Mouse (Mus musculus): Measurements from ENCODE around the gene Prkcb.

Prkcb gene

DNA sequence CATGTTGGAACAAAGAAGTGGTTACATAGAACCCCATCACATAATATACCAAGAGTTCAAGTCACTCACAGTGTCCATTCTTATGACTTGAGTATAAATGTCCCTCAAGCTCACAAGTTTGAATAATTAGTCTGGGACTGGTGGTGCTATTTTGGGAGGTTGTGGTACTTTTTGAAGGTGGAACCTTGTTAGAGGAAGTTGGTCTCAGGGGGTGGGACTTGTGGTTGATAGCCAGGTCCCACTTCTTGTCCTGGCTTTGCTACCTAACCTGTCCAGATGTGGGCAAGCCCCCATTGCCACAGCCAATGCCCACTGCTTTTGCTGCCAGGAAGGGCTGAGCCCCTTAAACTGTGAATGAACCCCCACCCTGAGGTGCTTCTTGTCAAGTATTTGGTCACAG lies 28.9 kb downstream of the Prkcb start:
- no peak for DNase-seq (ENCODE audit: inconsistent age in 2 of 2, low spot score in 1 of 2)

DNA sequence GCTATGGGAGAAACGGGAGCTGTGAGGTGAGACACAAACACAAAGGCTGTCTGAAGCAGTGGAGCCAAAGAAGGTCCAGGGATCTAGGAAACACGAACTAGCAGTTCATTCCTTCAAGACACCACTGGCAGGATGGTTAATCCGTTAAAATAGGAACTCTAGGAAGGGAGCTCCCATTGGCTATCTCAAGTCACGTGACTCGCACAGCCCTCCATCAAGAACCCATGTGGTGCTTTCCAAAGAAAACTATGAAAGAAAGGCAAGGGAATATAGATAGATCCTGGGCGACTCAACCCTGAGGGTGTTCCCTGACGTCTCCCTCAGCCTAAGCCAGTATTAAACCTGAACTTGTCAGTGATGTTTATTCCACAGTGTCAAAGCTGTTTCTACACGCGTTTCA lies 31.0 kb downstream of the Prkcb start:
- no peak for DNase-seq (ENCODE audit: inconsistent age in 2 of 2, low spot score in 1 of 2)

DNA sequence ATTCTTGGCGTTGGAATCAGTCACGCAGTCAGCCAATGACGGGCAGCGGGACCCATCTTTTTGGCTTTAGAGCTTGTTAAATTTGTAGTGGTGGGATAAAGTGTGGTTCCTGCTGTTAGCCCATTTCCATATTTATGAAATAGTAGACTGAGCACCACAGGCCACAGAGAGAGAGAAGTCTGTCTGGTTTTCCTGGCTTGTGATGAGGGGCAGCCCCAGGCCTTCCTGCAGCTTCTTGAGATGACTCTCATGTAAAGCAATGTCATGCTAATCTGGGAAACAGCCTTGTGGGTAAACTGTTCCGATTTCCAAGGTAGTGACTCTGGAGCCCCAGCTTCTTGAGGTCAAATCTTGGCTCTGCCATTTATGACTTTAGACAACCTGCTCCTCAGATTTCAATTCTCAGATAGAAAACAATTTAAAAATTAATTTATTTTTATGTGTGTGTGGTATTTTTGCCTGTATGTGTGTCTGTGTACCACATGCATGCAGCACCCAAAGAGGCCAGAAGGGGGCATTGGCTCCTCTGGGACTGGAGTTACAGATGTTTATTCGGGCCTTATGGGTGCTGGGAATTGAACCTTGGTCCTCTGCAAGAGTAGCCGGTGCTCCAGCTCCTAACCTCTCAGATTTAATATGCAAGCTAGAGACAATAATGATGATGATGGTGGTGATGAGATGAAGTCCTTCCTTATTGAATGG lies 32.4 kb downstream of the Prkcb start:
- DNase-seq (ENCODE audit: inconsistent age in 2 of 2, low spot score in 1 of 2) = no peak

DNA sequence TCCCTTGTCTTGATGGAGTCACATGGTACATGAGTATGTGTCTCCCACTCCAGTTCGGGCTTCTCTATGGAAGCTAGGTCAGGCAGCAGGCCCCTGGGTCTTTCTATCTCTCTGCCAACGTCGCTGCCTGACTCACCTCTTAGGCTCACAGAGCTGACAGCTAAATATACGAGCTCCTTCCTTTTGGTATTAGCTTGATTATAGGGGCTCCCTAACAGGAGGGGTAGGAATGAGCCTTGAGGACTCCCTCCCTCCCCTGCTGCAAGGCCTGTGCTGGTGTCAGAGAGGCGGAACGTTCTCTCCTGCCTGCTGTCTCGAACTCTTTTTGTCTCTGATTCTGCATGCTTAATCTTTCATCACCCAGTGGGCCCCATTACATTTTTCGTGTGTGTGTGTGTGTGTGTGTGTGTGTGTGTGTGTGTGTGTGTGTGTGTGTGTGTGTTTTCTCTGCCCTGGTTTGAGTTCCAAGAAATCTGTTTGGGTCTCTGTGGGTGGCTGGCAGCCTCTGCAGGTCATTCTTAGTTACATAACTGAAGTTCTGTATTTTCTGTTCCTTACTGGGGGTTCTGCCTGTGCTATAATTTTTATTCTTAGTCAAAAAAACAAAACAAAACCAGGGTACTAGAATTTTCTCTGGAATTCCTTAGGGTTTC lies 33.6 kb downstream of the Prkcb start:
- DNase-seq (ENCODE audit: inconsistent age in 2 of 2, low spot score in 1 of 2) = no peak

DNA sequence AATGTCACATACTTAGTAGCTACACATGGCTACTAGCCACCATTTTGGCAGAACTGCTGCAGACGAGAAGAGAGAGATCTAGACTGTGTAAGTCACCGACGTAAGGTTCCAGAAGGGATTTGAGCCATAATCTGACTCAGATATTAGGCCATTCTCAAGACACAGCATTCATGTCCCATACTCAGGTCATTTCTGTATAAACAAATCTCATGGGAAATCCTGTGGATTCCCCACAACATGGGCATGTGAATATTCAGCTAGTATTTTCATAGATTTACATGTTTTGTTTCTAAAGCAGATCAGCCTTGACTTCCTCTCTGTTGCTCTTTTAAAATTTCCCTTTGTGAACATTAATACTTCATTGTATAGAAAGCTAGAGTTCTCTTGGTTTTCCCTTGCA lies 39.4 kb downstream of the Prkcb start:
- no peak for DNase-seq (ENCODE audit: inconsistent age in 2 of 2, low spot score in 1 of 2)

DNA sequence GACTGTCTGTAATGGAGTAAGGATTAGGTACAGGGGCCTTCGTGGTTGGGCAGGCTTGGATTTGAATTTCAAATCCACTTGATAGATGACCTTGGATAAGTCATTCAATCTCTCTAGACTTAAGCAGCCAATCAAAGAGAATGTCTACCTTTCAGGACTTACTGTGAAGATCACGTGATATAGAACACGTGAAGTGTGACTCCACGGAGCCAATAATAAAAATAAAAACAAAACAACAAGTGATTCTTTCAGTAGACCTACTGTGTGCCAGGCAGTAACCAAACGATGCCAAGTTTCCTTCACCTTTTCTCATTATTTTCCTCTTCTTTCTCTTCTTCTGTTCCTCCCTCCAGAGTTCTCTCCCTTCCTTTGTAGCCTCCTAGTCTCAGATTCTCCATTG lies 39.9 kb downstream of the Prkcb start:
- no peak for DNase-seq (ENCODE audit: inconsistent age in 2 of 2, low spot score in 1 of 2)

DNA sequence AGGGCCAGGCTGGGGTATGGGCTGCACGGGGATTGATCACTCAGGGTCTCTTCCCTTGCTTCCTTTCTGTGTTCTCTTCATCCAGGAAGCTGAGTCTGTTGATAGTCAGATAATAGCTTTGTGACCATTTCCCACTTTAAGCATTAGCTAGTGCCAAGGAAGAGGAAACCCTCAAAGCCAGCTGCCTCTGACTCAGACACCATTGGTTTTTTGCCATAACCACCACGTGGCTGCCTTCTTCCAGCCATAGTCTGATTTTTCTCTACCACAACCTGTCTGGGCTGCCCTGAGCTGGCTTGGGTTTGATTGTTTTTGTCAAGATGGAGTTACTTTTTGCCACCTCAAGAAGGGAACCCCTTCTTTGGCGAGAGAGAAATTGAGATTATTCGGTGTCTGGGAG lies 41.0 kb downstream of the Prkcb start:
- DNase-seq (ENCODE audit: inconsistent age in 2 of 2, low spot score in 1 of 2) = peak; percentile 10 to 30

DNA sequence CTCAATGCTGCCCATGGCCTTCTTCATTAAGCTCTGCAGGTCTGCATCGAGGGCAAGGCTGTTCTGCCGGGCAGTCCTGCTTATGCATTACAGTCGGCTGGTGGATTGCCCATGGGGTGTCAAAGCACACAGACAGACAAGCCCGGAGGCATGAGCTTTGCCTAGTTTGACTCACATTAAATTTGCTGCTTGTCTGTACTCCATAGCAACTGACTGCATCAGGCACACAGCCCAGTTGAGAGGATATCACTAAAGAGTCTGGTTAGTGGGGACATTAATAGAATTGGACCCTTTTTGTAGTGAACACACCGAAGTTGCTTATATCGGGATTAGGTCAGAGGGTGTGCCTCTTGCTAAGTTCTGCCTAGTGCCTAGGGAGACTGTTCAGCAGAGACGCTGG lies 45.1 kb downstream of the Prkcb start:
- DNase-seq (ENCODE audit: inconsistent age in 2 of 2, low spot score in 1 of 2) = no peak

DNA sequence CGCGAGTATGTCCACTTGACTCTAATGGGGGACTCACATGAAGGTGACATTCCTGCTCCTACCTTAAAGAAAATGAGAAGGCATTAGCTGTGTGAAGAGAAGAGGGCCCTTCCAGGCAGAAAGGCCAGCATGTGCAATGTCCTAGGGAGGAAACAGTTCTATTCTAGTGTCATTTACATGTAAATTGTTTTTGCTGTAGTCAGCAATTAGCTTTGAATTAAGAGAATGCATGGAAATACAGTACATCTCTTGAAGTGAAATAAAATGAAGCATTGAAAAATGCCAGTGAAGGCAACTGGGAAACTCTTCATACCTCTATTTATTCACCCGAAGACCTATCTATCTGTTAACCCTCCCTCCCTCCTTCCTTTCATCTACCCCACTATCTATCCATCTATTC lies 48.8 kb downstream of the Prkcb start:
- DNase-seq (ENCODE audit: inconsistent age in 2 of 2, low spot score in 1 of 2) = no peak

DNA sequence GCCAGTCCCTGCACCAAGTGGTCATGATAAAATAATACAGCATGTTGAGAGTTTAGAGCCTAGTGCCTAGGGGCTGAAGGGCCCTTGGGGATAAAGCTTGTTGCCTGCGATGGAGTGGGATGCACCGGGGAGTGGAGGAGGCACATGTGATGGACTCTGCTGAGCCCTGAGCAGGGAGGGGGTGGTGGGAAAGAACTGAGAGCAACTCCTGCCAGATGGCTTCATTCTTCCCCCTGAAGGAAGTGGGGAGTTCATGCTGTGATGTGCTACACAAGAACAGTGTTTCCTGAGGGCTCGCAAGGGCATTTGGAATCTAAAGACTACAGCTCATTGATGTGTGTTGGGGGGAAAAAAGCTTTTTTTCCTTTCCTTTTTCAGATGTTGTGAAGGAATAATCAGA lies 49.5 kb downstream of the Prkcb start:
- no peak for DNase-seq (ENCODE audit: inconsistent age in 2 of 2, low spot score in 1 of 2)

DNA sequence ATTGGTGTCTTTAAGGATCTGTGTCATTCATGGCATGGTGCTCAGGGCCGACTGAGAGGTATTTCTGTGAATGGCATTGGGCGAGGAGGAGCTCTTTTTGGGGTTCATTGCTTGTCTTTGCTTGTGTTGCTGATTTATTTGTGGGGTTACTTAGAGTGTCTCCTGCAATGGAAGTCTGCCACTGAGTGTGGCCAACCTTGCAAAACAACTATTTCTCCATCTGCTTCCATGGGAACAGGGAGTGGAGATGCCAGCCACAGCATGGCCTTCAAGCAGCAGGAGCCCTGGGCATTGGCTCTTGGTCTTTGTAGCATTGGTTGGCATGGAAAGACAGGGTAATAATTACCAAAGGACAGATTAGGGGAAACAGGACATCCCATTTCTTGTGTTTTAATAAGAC lies 50.9 kb downstream of the Prkcb start:
- DNase-seq (ENCODE audit: inconsistent age in 2 of 2, low spot score in 1 of 2) = no peak

DNA sequence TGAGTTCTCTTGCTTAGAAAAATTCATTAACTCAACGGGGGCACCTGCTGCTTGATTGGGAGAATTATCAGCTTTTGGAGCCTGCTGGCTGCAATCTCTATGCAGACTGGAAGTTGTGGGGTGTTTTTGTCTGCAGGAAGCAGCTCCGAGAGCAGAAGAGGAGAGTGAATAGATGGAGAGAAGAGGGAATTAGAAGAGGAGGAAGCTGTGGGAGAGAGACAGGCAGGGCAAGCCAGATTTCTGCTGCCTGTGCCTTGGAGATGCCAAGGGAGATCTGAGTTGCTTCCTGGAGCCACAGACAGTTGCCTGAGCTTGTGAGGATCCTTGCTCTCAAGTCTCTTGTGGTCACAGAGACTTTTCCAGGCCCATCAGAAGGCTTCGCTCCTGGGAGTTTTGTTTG lies 53.3 kb downstream of the Prkcb start:
- DNase-seq (ENCODE audit: inconsistent age in 2 of 2, low spot score in 1 of 2) = no peak

DNA sequence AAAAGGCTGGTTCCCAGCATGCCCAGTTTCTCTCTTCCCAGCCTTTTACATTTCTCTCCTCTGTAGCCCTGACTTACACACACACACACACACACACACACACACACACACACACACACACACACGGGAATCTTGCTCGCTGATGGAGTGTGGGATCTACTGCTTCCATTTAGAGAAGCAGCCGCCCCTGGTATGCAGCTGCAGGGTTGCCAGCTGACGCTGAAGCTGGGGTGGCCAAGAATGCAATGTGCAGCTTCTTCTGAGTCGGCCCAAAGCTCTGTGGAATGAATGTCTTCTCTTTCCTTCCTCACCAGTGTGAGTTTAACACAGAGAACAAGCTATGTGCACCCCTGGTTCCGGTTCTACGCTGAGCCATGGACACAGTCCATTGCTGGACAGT lies 56.1 kb downstream of the Prkcb start:
- no peak for DNase-seq (ENCODE audit: inconsistent age in 2 of 2, low spot score in 1 of 2)

DNA sequence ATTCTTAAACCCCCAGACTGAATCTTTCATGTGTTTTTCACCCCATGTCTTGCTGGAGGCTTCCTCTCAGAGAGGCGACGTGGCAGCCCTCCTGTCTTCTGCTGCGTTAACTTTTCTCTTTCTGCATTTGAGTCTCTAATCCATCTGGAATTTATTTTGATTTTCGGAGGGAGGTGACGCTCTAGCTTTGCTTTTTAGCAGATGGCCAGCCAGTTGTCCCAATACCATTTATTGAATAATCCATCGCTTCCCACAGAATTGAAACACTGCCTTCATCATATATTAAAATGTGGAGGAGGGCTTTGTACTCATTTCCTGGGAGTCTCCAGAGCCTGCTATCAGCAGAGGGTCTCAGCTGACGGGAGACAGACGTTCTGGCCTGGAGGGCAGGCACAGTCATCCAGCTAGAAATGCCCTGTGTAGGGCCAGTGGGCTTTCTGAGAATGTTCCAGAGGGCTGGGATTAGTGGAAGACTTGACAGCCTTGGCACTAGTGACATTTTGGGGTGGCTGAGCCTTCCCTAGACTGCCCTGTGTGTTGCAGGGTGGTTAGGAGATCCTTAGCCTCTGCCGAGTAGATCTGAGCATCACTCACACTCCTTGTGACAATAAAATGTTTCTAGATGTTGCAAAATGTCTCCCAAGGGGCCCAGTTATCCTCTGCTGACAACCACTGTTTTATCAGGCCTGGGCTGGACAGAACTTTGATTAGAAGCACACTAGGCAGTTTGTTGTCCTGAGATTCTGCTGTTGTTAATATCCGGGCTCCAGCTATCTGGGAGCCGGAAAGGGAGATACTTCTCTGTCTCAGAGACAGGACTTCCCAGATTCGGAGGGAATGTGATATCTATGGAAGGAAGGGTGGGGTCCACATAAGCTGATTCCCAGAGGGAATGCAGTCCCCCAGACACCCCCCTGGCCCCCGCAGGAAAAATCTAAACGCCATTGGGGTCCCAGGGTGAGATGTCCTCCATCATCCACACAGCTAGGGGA lies 58.0 kb downstream of the Prkcb start:
- DNase-seq (ENCODE audit: inconsistent age in 2 of 2, low spot score in 1 of 2) = no peak

DNA sequence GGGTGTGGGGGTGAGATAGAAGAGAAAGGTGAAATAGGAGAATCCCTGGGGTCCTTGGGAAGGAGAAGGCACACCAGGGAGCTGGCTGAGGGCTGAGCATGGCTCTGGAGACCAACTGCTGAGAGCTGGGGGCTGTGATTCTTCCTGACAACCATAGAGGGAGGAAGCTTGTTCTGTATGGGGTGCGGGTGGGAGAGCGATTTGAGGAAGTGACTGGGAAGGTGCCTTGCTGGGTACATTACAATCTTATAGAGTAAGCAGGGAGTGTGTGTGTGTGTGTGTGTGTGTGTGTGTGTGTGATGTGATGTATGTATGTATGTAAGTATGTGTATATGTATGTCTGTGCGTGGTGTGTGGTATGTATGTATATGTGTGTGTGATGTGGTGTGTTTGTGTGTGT lies 58.9 kb downstream of the Prkcb start:
- no peak for DNase-seq (ENCODE audit: inconsistent age in 2 of 2, low spot score in 1 of 2)

DNA sequence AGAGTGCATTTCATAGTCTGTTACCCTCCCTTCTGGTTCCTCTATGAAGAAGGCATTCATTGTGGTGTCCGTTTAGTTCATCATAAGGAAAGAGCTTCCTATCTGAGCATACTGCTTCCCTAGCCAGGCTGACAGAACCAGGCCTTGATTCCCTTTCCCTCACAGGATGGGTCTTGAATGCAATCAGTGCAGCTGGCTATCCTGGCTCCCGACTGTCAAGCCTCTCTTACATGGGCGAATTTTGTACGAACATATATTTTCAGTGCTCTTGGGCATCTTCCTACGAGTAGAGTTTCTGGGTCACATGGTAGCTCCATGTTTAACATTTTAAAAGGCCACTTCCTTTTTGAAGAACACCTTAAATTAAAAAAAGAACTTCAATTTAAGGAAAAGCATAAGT lies 61.4 kb downstream of the Prkcb start:
- DNase-seq (ENCODE audit: inconsistent age in 2 of 2, low spot score in 1 of 2) = no peak

DNA sequence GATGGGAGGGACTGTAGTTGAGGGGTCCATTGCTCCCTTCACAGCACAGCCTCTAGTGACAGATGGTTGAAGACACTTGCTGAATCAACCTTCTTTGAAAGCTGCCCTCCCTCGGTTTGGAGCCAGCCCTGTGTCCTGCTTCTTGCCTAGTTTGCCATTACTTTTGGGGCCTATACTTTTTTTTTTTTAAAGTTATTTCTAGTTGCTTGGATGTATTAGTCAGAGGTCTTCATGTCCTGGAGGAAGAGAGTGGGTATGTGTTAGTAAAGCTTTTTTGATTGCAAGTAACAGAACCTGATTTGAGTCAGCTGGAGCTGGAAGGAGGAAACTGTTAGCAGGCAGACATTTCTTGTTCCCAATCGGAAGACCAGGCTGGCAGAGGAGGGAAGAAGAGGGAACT lies 62.2 kb downstream of the Prkcb start:
- no peak for DNase-seq (ENCODE audit: inconsistent age in 2 of 2, low spot score in 1 of 2)

DNA sequence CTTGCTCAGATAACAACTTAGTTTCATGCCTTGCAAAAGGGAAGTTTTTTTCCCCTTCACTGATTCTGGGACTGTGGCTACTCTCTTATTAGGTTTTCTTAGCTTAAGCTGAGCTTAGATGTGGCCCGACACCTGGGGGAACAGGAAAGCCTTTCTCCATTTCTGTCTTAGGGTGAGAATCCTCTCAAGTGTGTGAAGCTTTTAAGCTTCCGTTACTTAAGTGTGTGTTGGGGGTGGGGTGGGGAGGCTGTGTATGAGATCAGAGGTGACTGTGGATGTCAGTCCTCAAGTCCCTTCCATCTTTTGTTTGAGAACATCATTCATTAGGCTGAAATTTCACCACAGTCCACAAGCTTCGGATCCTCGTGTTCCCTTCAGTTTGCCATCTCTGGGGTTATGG lies 63.3 kb downstream of the Prkcb start:
- DNase-seq (ENCODE audit: inconsistent age in 2 of 2, low spot score in 1 of 2) = no peak

DNA sequence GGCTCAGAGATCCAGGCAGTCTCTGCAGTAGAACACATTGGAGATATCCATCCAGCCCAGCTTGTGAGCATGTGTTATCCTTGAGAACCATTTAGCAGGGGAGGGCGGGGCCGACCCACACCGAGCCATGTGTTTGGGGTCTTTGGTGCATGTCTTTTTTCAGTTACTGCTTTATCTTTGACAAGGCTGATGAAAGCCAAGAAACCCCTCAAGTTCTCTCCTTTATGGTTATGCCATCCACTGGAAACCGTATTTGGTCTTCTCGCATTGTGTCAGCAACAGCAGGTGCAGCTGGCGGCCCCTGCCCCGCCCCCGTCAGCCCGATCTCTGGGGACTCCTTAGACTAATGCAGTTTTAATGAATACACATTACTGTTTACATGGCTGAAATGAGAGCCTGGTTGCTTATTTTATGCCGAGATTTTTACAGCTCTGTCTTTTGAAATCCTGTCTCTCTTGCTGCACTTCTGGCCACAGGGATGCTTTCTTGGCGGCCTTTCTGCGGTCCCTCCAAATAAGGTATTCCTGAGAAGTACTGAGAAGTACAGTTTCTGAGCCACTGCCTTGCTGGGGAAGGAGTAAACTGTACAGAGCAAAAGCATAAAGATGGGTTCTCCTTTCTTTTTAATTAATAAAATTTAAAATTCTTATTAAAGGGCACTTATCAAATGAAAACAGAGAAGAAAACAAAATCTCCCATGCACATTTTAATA lies 64.2 kb downstream of the Prkcb start:
- DNase-seq (ENCODE audit: inconsistent age in 2 of 2, low spot score in 1 of 2) = no peak

DNA sequence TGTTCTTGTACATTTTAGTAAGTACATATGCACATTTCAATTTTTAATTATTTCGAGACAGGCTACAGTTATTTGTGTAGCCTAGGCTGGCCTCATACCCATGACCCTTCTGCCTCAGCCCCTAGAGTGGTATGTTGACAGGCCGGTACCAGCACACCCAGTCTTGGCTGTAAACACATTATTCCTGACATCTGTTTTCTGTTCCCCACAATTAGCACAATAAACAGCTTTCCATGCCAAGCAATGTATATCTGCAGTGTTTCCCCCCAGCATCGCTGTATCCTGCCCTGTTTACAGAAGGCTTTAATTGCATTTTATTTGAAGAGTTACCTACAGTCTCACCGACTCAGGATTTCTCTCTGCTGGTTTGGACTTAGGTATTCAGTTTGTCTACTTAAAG lies 64.8 kb downstream of the Prkcb start:
- no peak for DNase-seq (ENCODE audit: inconsistent age in 2 of 2, low spot score in 1 of 2)

DNA sequence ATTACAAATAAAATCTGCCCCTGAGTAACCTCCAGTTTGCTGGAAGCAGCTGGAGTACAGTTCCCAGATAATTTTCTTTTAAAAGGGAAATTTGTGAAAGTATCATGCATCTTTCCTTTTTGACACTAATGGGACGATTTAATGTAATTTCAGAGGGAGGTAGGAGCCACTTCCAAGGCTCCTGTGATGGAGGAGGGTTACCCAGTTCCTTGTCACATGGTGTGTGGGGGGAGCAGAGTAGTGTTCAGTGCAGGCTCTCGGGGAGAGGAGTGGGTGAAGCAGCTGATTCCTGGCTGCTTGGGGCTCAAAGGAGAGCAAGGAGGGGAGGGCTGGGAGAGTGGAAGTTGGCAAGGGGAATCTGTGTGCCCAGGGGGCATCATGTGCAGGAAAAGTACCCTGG lies 68.4 kb downstream of the Prkcb start:
- no peak for DNase-seq (ENCODE audit: inconsistent age in 2 of 2, low spot score in 1 of 2)

Data from adrenal gland, adult (tissue).